Mouse (Mus musculus) sigmoid colon, adult 10 weeks (tissue): Measurements from ENCODE around the gene Rnft1. TPM values are rescaled to one million over a fixed set of nuclear protein-coding genes. Genes with fewer than 3 reads are reported as not detected.

Experiments
- polyA plus RNA-seq: library from polyadenylated mRNA; stranded (reverse); fragments of 350-450 nt; fragmentation: Illumina TruSeq; extraction: RNeasy Lipid Tissue Mini Kit (QIAGEN cat#74804); gene quantifications from one replicate; pipeline ENCODE4 v1.2.3, GENCODE M21; 2014; ENCODE audit warnings: low read depth, low replicate concordance

The Rnft1 gene
- polyA plus RNA-seq: 107 TPM

GRCm38 (mm10) chr11:86484101-86484868 lies at the start of gene Rnft1:
Gene Rnft1 (plus strand): TSS chr11:86484657.

GRCm38 (mm10) chr11:86544639-86545299 lies 60.3 kb downstream of the Rnft1 start, which contains the start of the genes Rps6kb1 and Tubd1:
Gene Rps6kb1 (minus strand): TSS chr11:86544805.
Gene Tubd1 (plus strand): TSS chr11:86544991.

Other genes with a start within 250 kb of the Rnft1 start
- gene Ints2, start 227.1 kb upstream of the Rnft1 start, polyA plus RNA-seq: 23.9 TPM
- 90.4 TPM for gene Med13, start 127.1 kb upstream of the Rnft1 start, polyA plus RNA-seq
- 62.8 TPM for gene Rps6kb1, start 60.1 kb downstream of the Rnft1 start, polyA plus RNA-seq
- gene Tubd1, start 60.3 kb downstream of the Rnft1 start, polyA plus RNA-seq: 5.8 TPM
- 374 TPM for gene Vmp1, start 199.2 kb downstream of the Rnft1 start, polyA plus RNA-seq
- 17.4 TPM for gene Ptrh2, start 199.3 kb downstream of the Rnft1 start, polyA plus RNA-seq